Mouse (Mus musculus): ENCODE measurements around the gene Ctbp1. TPM values are rescaled to one million over a fixed set of nuclear protein-coding genes. Genes with fewer than 3 reads are reported as not detected.
A peak's percentile ranks its signal among the peaks of the same experiment; 100 is the strongest.

The Ctbp1 gene
- total RNA-seq (2012; rRNA removed) (413 and 443 TPM in 2 replicates), polyA plus RNA-seq (2012; ENCODE audit: insufficient read depth in 1 of 2, insufficient read length in 2 of 2, low read depth in 1 of 2, low replicate concordance in 2 of 2, missing spikeins in 1 of 2) (100 to 1,000 TPM; 353 to 595 TPM)

DNA sequence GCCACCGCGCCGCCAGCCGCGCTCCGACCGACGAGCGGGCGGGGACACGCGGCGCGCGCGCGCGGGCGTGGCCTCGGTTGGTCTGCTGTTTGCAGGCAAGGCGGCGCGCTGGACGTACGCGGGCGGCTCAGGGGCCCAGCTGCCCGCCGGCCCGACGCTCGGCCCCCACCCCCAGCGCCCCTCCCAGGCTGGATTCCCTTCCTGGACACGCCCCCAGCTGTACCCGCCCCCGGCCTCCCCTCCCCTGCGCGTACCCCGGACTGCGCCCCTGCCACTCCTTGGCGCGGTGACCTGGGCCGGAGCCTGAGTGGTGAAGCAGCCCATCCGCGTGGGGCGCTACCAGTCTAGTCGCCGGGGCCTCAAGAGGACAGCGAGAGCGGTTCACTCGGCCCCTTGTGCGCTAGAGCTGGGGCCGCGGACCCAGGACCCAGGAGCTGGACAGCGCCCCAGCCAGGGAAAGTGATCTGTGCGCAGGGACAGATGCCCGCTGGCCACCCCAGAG lies at the start of gene Ctbp1:
Gene Ctbp1 (minus strand): TSS at position 42 of the 502 bp plus-strand sequence.
- peaks cover 24 to 57% of the 10 kb centered on the region in 2 experiments for H3K4me1 ChIP-seq (ENCODE audit: control insufficient read depth in 1 of 2, insufficient read depth in 2 of 2, low read length in 2 of 2)
- no peaks in the 10 kb centered on the region for H3K27me3 ChIP-seq (ENCODE audit: control insufficient read depth in 1 of 2, insufficient read depth in 2 of 2, low read length in 2 of 2)
- H3K9me3 ChIP-seq (replicated peaks; ENCODE audit: insufficient read depth, low read length), result no peaks in the 10 kb centered on the region
- TF ChIP-seq TCF12 (IDR thresholded peaks at IDR 0.05; ENCODE audit: low read depth, low read length) (peak; percentile 29; the same call in 1 of the 2 replicates), BHLHE40 (IDR thresholded peaks at IDR 0.05; ENCODE audit: borderline replicate concordance, low read depth, low read length) (0 out of 2 replicates have a peak, but pooled peaks have one; percentile 2), JUND (IDR thresholded peaks at IDR 0.05; ENCODE audit: low read depth, low read length) (no peak), HCFC1 (IDR thresholded peaks at IDR 0.05; ENCODE audit: low read depth, low read length) (peak; percentile 56; the same call in 1 of the 2 replicates), RCOR1 (IDR thresholded peaks at IDR 0.05; ENCODE audit: low read depth, low read length) (0 out of 2 replicates have a peak, but pooled peaks have one; percentile 12), SMC3 (IDR thresholded peaks at IDR 0.05; ENCODE audit: low read depth, low read length) (no peak; the same call in 1 of the 2 replicates), MAZ (IDR thresholded peaks at IDR 0.05; ENCODE audit: low read depth, low read length) (peak; percentile 98), MXI1 (IDR thresholded peaks at IDR 0.05; ENCODE audit: low read depth, low read length) (peak; percentile 81), NRF1 (IDR thresholded peaks at IDR 0.05; ENCODE audit: insufficient read depth, low read depth, low read length, poor library complexity, severe bottlenecking) (peak; percentile 52; the same call in 1 of the 2 replicates), CTCF (IDR thresholded peaks at IDR 0.05 in 2 of 3, conservative IDR thresholded peaks at IDR 0.05 in 1 of 3; ENCODE audit: control insufficient read depth in 1 of 3, insufficient read depth in 1 of 3, low read depth in 2 of 3, low read length in 3 of 3, poor library complexity in 1 of 3, severe bottlenecking in 1 of 3) (peak in 2 of 3 experiments; percentile 52 to 60; a peak in 4 of 6 replicates), POLR2A (IDR thresholded peaks at IDR 0.05; ENCODE audit: control insufficient read depth in 1 of 2, insufficient read depth in 1 of 2, low read depth in 1 of 2, low read length in 2 of 2, poor library complexity in 1 of 2) (peak; percentile 42 to 61; a peak in 3 of 4 replicates), UBTF (IDR thresholded peaks at IDR 0.05; ENCODE audit: borderline replicate concordance, insufficient read depth, low read depth, low read length) (0 out of 2 replicates have a peak, but pooled peaks have one; percentile 59), MYC (IDR thresholded peaks at IDR 0.05; ENCODE audit: low read depth, low read length) (no peak), E2F4 (IDR thresholded peaks at IDR 0.05; ENCODE audit: borderline replicate concordance, low read depth, low read length) (peak; percentile 47; the same call in 1 of the 2 replicates), ETS1 (IDR thresholded peaks at IDR 0.05; ENCODE audit: low read depth, low read length) (peak; percentile 56; the same call in 1 of the 2 replicates), CHD1 (IDR thresholded peaks at IDR 0.05; ENCODE audit: low read depth, low read length) (0 out of 2 replicates have a peak, but pooled peaks have one; percentile 29), MAX (IDR thresholded peaks at IDR 0.05; ENCODE audit: low read length) (no peak), ELF1 (IDR thresholded peaks at IDR 0.05; ENCODE audit: low read depth, low read length) (0 out of 2 replicates have a peak, but pooled peaks have one; percentile 2), NELFE (IDR thresholded peaks at IDR 0.05; ENCODE audit: low read depth, low read length) (peak; percentile 58), SIN3A (IDR thresholded peaks at IDR 0.05; ENCODE audit: low read length) (peak; percentile 94), GATA1 (IDR thresholded peaks at IDR 0.05; ENCODE audit: low read depth, low read length) (no peak)
- H3K27ac ChIP-seq (ENCODE audit: control insufficient read depth, low read depth, low read length), result peak within 1 kb of the TSS; percentile 95
- DNase-seq (ENCODE audit: low read depth, low spot score), result peak; percentile 98
- H3K9ac ChIP-seq (ENCODE audit: control insufficient read depth, low read depth, low read length, poor library complexity, severe bottlenecking), result peak within 1 kb of the TSS; percentile 94
- peak within 1 kb of the TSS; percentile 84 to 96 for H3K4me3 ChIP-seq (ENCODE audit: control insufficient read depth in 1 of 2, insufficient read depth in 1 of 2, low read depth in 2 of 2, low read length in 2 of 2)
- peaks cover 45% of the 10 kb centered on the region for H3K79me2 ChIP-seq (ENCODE audit: control insufficient read depth, insufficient read depth, low read length, poor library complexity)
- peaks cover 9 to 56% of the 10 kb centered on the region in 2 experiments for H3K36me3 ChIP-seq (ENCODE audit: control insufficient read depth in 1 of 2, insufficient read depth in 2 of 2, low read length in 2 of 2)

Measured in MEL (cell line).